Mouse (Mus musculus): Measurements from ENCODE around the gene Kdf1.

Kdf1 gene

GRCm38 (mm10) chr4:133518601-133519368, at the start of gene Kdf1:
Gene Kdf1, plus strand, starts transcription at chr4:133518963.
- peak in 1 of 2 experiments; percentile 16 for DNase-seq

- DNase-seq: no peak
These were observed 49.6 kb upstream of the Kdf1 start for GRCm38 (mm10) chr4:133469122-133469521.

DNA sequence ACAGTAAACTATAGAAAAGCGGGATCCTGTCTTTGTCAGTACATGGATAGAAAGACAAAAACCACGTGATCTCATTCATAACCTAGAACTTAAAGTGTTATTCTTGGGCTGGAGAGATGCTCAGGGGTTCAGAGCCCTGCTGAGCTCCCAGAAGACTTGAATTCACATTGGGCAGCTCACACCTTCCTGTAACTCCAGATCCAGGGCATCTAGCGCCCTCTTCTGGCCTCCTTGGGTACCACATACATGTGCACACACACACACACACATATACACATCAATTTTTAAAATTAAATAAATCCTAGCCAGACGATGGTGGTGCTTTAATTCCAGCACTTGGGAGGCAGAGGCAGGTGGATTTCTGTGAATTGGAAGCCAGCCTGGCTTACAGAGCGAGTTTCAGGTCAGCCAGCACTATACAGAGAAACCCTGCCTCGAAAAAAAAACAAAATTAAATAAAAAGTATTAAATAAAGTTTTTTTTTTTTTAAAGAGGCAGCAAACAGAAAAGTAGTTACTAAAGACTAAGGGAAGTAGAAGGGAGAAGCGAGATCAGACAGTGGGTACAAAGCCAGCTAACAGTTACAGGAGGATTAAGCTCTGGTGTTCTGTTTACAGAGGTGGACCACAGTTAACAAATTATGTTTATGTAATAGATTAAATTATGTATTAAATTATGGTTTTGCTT, 47.5 kb upstream of the Kdf1 start:
- DNase-seq: no peak

- DNase-seq: no peak
These were observed 44.9 kb upstream of the Kdf1 start for GRCm38 (mm10) chr4:133473833-133474232.

GRCm38 (mm10) chr4:133479458-133480184, 39.1 kb upstream of the Kdf1 start, which contains the start of gene Tent5b:
Gene Tent5b, plus strand, starts transcription at chr4:133480132.
- DNase-seq: peak; percentile 92 to 95

GRCm38 (mm10) chr4:133480185-133480537, 38.6 kb upstream of the Kdf1 start:
- DNase-seq: no peak

DNA sequence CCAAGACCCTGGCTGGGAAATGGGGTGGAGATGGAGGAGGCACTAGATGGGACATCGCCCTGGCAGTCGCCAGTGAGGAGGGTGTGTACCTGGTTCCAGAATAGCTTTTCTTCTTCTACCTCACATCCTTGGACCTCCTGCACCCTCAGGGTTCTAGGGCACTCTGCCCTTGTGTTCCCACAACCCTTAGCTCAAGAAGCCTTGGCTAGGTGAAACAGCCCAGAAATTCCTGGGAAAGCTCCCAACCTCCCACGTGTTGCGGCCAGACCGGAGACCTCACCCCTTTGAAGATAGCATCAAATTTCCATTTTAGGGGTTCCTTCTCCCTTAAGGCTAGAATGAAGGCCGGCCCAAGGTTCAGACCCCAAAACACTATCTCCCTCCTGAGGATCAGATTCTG, 38.0 kb upstream of the Kdf1 start:
- peak in 1 of 2 experiments; percentile 21 for DNase-seq

DNA sequence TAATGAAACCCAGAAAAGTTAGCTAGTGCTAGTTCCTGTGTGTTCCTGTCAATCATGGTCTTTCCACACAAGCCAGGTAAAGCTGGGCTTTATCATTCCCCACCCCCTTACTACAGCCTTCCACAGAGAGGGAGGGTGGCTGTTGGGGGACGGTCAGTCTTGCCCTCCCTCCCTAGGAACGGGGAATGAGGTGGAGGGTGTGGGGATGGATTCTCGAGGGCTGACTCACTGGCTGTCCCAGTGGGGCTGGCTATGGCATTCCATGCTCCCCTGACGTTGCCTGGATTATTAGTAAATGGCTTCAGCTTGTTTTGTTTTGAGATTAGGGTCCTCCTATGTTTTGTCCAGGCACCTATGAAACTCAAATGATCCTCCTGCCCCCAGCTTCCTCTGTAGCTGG, 37.3 kb upstream of the Kdf1 start:
- DNase-seq: no peak

GRCm38 (mm10) chr4:133482479-133482878, 36.3 kb upstream of the Kdf1 start:
- DNase-seq: no peak

GRCm38 (mm10) chr4:133484266-133485025, 34.3 kb upstream of the Kdf1 start:
- no peak for DNase-seq

GRCm38 (mm10) chr4:133485691-133486425, 32.9 kb upstream of the Kdf1 start:
- no peak for DNase-seq

GRCm38 (mm10) chr4:133486673-133487357, 31.9 kb upstream of the Kdf1 start:
- no peak for DNase-seq

GRCm38 (mm10) chr4:133488619-133489392, 30.0 kb upstream of the Kdf1 start:
- no peak for DNase-seq

- no peak for DNase-seq
These were observed 29.1 kb upstream of the Kdf1 start for GRCm38 (mm10) chr4:133489489-133490245.

DNA sequence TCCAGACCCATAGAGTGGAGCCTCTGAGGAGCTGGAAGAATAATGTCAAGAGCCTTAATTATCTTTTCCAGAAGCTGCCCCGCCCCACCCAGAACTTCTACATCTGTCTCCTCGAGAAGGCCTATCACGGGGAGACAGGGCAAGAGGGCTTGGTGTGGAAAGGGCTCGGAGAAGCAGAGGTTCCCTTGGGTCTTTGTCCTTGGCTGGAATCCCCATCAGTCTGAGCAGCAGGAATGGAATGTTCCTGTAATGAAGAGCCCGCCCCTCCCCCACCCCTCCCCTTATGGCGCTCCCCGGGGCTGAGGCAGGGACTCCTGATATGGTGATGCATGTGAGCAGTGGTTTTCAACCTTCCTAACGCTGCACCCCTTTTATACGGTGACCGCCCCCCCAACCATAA, 27.0 kb upstream of the Kdf1 start:
- DNase-seq: no peak

DNA sequence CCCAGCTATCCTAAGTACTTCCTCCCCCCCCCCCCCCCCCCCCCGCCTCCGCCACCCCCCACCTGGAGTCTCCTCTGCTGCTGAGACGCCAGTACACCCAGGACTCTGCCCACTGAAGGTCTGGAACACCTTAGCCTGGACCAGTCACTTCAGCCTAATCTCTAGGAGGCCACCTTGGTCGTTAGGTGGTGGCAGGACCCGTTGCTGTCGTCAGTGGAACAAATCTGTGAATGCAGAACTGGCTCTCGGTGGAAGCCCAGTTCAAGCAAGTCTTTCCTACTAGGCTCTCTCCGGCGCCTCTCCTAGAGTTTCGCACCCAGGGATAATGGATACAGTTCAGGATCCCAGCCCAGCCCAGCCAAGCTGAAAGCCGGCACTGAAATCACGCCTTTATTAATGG, 24.9 kb upstream of the Kdf1 start:
- DNase-seq: peak; percentile 38

GRCm38 (mm10) chr4:133494432-133494831, 24.3 kb upstream of the Kdf1 start:
- peak; percentile 94 for DNase-seq

- no peak for DNase-seq
These were observed 23.9 kb upstream of the Kdf1 start for GRCm38 (mm10) chr4:133494867-133495266.

- peak in 1 of 2 experiments; percentile 39 for DNase-seq
These were observed 23.1 kb upstream of the Kdf1 start for GRCm38 (mm10) chr4:133495711-133496110.

Data from B cell, adult 2 months (primary cell).